Mouse (Mus musculus): ENCODE results near the gene Serpinc1. TPM values are rescaled to one million over a fixed set of nuclear protein-coding genes. Genes with fewer than 3 reads are reported as not detected.
A peak's percentile ranks its signal among the peaks of the same experiment; 100 is the strongest.

The Serpinc1 gene
- polyA plus RNA-seq, 1 experiment from 2014 or later, result 1,401 TPM

- no peak overlapping the region for H3K27ac ChIP-seq (ENCODE audit: low read length)
- no peak for ATAC-seq (ENCODE audit: low read depth)
- no peak overlapping the region for H3K9ac ChIP-seq (ENCODE audit: low read depth, low read length)
- peaks cover 14% of the 10 kb centered on the region for H3K4me1 ChIP-seq (ENCODE audit: control insufficient read depth, low read depth, low read length)
- H3K4me2 ChIP-seq (ENCODE audit: low read depth, low read length), result no peak overlapping the region
- 86% methylated on average over 9 of the region's 9 CpGs for WGBS (ENCODE audit: insufficient replicate concordance)
- H3K4me3 ChIP-seq (ENCODE audit: low read depth, low read length), result no peak overlapping the region
- no peaks in the 10 kb centered on the region for H3K27me3 ChIP-seq (ENCODE audit: control insufficient read depth, insufficient read depth, low read depth, low read length)
- no peaks in the 10 kb centered on the region for H3K9me3 ChIP-seq (replicated peaks; ENCODE audit: control insufficient read depth, low read length)
- H3K36me3 ChIP-seq (ENCODE audit: control insufficient read depth, insufficient read depth), result peaks cover 10% of the 10 kb centered on the region
Observed at GRCm38 (mm10) chr1:161031881-161032280, 53.5 kb downstream of the Serpinc1 start.

- Histone ChIP-seq H3K9me3 (replicated peaks; ENCODE audit: control insufficient read depth, low read length) (no peaks in the 10 kb centered on the region), H3K27me3 (ENCODE audit: control insufficient read depth, insufficient read depth, low read depth, low read length) (no peaks in the 10 kb centered on the region), H3K27ac (ENCODE audit: low read length) (no peak overlapping the region), H3K9ac (ENCODE audit: low read depth, low read length) (no peak overlapping the region), H3K4me3 (ENCODE audit: low read depth, low read length) (no peak overlapping the region), H3K4me1 (ENCODE audit: control insufficient read depth, low read depth, low read length) (peaks cover 15% of the 10 kb centered on the region), H3K36me3 (ENCODE audit: control insufficient read depth, insufficient read depth) (peaks cover 13% of the 10 kb centered on the region), H3K4me2 (ENCODE audit: low read depth, low read length) (no peak overlapping the region)
- no peak for ATAC-seq (ENCODE audit: low read depth)
- WGBS (ENCODE audit: insufficient replicate concordance), result 63% methylated on average over 7 of the region's 7 CpGs
Observed at GRCm38 (mm10) chr1:161032345-161032744, 54.0 kb downstream of the Serpinc1 start.

GRCm38 (mm10) chr1:161033856-161034434, 55.6 kb downstream of the Serpinc1 start:
- H3K4me1 ChIP-seq (ENCODE audit: control insufficient read depth, low read depth, low read length), result peaks cover 19% of the 10 kb centered on the region
- H3K27me3 ChIP-seq (ENCODE audit: control insufficient read depth, insufficient read depth, low read depth, low read length), result no peaks in the 10 kb centered on the region
- peak overlapping the region; percentile 99 for H3K27ac ChIP-seq (ENCODE audit: low read length)
- no peak for ATAC-seq (ENCODE audit: low read depth)
- no peaks in the 10 kb centered on the region for H3K9me3 ChIP-seq (replicated peaks; ENCODE audit: control insufficient read depth, low read length)
- peaks cover 27% of the 10 kb centered on the region for H3K36me3 ChIP-seq (ENCODE audit: control insufficient read depth, insufficient read depth)
- peak overlapping the region; percentile 80 for H3K4me2 ChIP-seq (ENCODE audit: low read depth, low read length)
- H3K4me3 ChIP-seq (ENCODE audit: low read depth, low read length), result peak overlapping the region; percentile 84
- peak overlapping the region; percentile 79 for H3K9ac ChIP-seq (ENCODE audit: low read depth, low read length)
- under 1% methylated on average over 21 of the region's 21 CpGs for WGBS (ENCODE audit: insufficient replicate concordance)

- peak; percentile 88 for ATAC-seq (ENCODE audit: low read depth)
- under 1% methylated on average over 66 of the region's 76 CpGs for WGBS (ENCODE audit: insufficient replicate concordance)
Observed at GRCm38 (mm10) chr1:161034435-161035280, 56.3 kb downstream of the Serpinc1 start, which contains the start of gene Zbtb37. Zbtb37 (minus strand) TSS chr1:161034849.

GRCm38 (mm10) chr1:161035281-161035785, 56.9 kb downstream of the Serpinc1 start:
- peak; percentile 35 for ATAC-seq (ENCODE audit: low read depth)
- peak overlapping the region; percentile 99 for H3K27ac ChIP-seq (ENCODE audit: low read length)
- H3K4me1 ChIP-seq (ENCODE audit: control insufficient read depth, low read depth, low read length), result peaks cover 19% of the 10 kb centered on the region
- no peaks in the 10 kb centered on the region for H3K27me3 ChIP-seq (ENCODE audit: control insufficient read depth, insufficient read depth, low read depth, low read length)
- H3K9ac ChIP-seq (ENCODE audit: low read depth, low read length), result peak overlapping the region; percentile 84
- peak overlapping the region; percentile 87 for H3K4me2 ChIP-seq (ENCODE audit: low read depth, low read length)
- H3K9me3 ChIP-seq (replicated peaks; ENCODE audit: control insufficient read depth, low read length), result no peaks in the 10 kb centered on the region
- H3K36me3 ChIP-seq (ENCODE audit: control insufficient read depth, insufficient read depth), result peaks cover 30% of the 10 kb centered on the region
- WGBS (ENCODE audit: insufficient replicate concordance), result 0% methylated on average over 14 of the region's 14 CpGs
- H3K4me3 ChIP-seq (ENCODE audit: low read depth, low read length), result peak overlapping the region; percentile 84

More at GRCm38 (mm10) chr1:161034435-161035280, 56.3 kb downstream of the Serpinc1 start, which contains the start of gene Zbtb37:
- peak within 1 kb of the TSS; percentile 84 for H3K4me3 ChIP-seq (ENCODE audit: low read depth, low read length)
- peak within 1 kb of the TSS; percentile 99 for H3K27ac ChIP-seq (ENCODE audit: low read length)
- H3K36me3 ChIP-seq (ENCODE audit: control insufficient read depth, insufficient read depth), result peaks cover 30% of the 10 kb centered on the region
- peak within 1 kb of the TSS; percentile 84 for H3K9ac ChIP-seq (ENCODE audit: low read depth, low read length)
- peaks cover 19% of the 10 kb centered on the region for H3K4me1 ChIP-seq (ENCODE audit: control insufficient read depth, low read depth, low read length)
- H3K9me3 ChIP-seq (replicated peaks; ENCODE audit: control insufficient read depth, low read length), result no peaks in the 10 kb centered on the region
- H3K27me3 ChIP-seq (ENCODE audit: control insufficient read depth, insufficient read depth, low read depth, low read length), result no peaks in the 10 kb centered on the region
- peak within 1 kb of the TSS; percentile 87 for H3K4me2 ChIP-seq (ENCODE audit: low read depth, low read length)

GRCm38 (mm10) chr1:161035786-161036404, 57.5 kb downstream of the Serpinc1 start:
- peak overlapping the region; percentile 87 for H3K4me2 ChIP-seq (ENCODE audit: low read depth, low read length)
- no peak for ATAC-seq (ENCODE audit: low read depth)
- under 1% methylated on average over 6 of the region's 6 CpGs for WGBS (ENCODE audit: insufficient replicate concordance)
- H3K27me3 ChIP-seq (ENCODE audit: control insufficient read depth, insufficient read depth, low read depth, low read length), result no peaks in the 10 kb centered on the region
- H3K9ac ChIP-seq (ENCODE audit: low read depth, low read length), result peak overlapping the region; percentile 84
- peaks cover 19% of the 10 kb centered on the region for H3K4me1 ChIP-seq (ENCODE audit: control insufficient read depth, low read depth, low read length)
- H3K36me3 ChIP-seq (ENCODE audit: control insufficient read depth, insufficient read depth), result peaks cover 30% of the 10 kb centered on the region
- H3K4me3 ChIP-seq (ENCODE audit: low read depth, low read length), result peak overlapping the region; percentile 84
- no peaks in the 10 kb centered on the region for H3K9me3 ChIP-seq (replicated peaks; ENCODE audit: control insufficient read depth, low read length)
- H3K27ac ChIP-seq (ENCODE audit: low read length), result peak overlapping the region; percentile 99

- H3K4me3 ChIP-seq (ENCODE audit: low read depth, low read length), result peak overlapping the region; percentile 84
- H3K4me1 ChIP-seq (ENCODE audit: control insufficient read depth, low read depth, low read length), result peaks cover 19% of the 10 kb centered on the region
- H3K4me2 ChIP-seq (ENCODE audit: low read depth, low read length), result peak overlapping the region; percentile 87
- no peaks in the 10 kb centered on the region for H3K9me3 ChIP-seq (replicated peaks; ENCODE audit: control insufficient read depth, low read length)
- H3K36me3 ChIP-seq (ENCODE audit: control insufficient read depth, insufficient read depth), result peaks cover 31% of the 10 kb centered on the region
- WGBS (ENCODE audit: insufficient replicate concordance), result 0% methylated on average over 5 of the region's 5 CpGs
- H3K27me3 ChIP-seq (ENCODE audit: control insufficient read depth, insufficient read depth, low read depth, low read length), result no peaks in the 10 kb centered on the region
- peak overlapping the region; percentile 99 for H3K27ac ChIP-seq (ENCODE audit: low read length)
- peak overlapping the region; percentile 84 for H3K9ac ChIP-seq (ENCODE audit: low read depth, low read length)
- no peak for ATAC-seq (ENCODE audit: low read depth)
Observed at GRCm38 (mm10) chr1:161036411-161036841, 58.0 kb downstream of the Serpinc1 start.

GRCm38 (mm10) chr1:161037026-161037425, 58.6 kb downstream of the Serpinc1 start:
- peak overlapping the region; percentile 84 for H3K4me3 ChIP-seq (ENCODE audit: low read depth, low read length)
- H3K9ac ChIP-seq (ENCODE audit: low read depth, low read length), result peak overlapping the region; percentile 84
- no peaks in the 10 kb centered on the region for H3K27me3 ChIP-seq (ENCODE audit: control insufficient read depth, insufficient read depth, low read depth, low read length)
- peaks cover 19% of the 10 kb centered on the region for H3K4me1 ChIP-seq (ENCODE audit: control insufficient read depth, low read depth, low read length)
- H3K9me3 ChIP-seq (replicated peaks; ENCODE audit: control insufficient read depth, low read length), result no peaks in the 10 kb centered on the region
- H3K27ac ChIP-seq (ENCODE audit: low read length), result peak overlapping the region; percentile 99
- 2% methylated on average over 1 of the region's 1 CpGs for WGBS (ENCODE audit: insufficient replicate concordance)
- H3K36me3 ChIP-seq (ENCODE audit: control insufficient read depth, insufficient read depth), result peaks cover 34% of the 10 kb centered on the region
- peak overlapping the region; percentile 87 for H3K4me2 ChIP-seq (ENCODE audit: low read depth, low read length)
- ATAC-seq (ENCODE audit: low read depth), result no peak
